Mouse (Mus musculus): Measurements from ENCODE around the gene Cyp2r1.
A peak's percentile ranks its signal among the peaks of the same experiment; 100 is the strongest.
"Not testable (repeated sequence)": the region's sequence is repeated elsewhere in the genome, so short reads cannot be mapped to it uniquely, and the experiment has no call there.

The Cyp2r1 gene

GRCm38 (mm10) chr7:114562531-114563241 lies at the start of gene Cyp2r1:
Gene Cyp2r1 (minus strand): TSS chr7:114562972.
- peak; percentile 81 for DNase-seq

GRCm38 (mm10) chr7:114594391-114594790 lies 31.6 kb upstream of the Cyp2r1 start:
- not testable (repeated sequence) for DNase-seq

GRCm38 (mm10) chr7:114582441-114582840 lies 19.7 kb upstream of the Cyp2r1 start:
- no peak for DNase-seq

DNA sequence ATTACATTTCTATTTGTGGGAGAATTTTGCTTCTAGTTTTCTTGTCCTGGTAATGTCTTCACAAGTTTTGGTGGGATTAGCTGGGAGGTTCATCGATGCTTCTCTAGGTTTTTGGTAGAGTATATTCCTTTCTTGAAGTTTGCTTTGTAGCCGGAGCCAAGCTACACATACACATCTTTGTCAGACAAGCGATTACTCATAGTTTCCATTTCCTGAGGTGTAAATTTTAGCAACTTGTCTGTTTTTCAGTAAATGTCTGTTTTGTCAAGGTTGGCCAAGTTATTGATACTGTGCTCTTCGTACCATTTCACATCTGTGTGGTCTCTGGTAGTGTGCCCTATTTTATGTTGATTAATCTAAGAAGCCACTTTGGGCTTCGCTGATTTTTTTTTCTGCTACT lies 18.4 kb upstream of the Cyp2r1 start:
- DNase-seq, result no peak

GRCm38 (mm10) chr7:114580426-114580825 lies 17.7 kb upstream of the Cyp2r1 start:
- peak; percentile 8 for DNase-seq

DNA sequence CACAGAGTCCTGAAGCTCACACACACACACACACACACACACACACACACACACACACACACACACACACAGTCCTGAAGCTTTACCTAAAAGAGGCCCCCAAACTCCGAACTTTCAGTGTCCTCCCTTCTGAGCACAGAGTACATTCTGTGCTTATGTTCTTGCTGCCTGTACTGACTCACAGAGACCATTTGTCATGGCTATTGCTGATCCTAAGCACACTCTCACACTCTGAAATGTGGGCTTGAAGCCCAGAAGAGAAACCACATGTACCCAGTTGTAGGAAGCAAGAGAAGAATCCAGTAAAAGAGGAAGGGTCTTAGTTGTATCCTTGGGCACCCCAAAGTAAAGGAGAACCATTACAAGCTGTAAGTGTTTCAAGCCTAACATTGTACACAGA lies 14.9 kb upstream of the Cyp2r1 start:
- DNase-seq, result no peak

DNA sequence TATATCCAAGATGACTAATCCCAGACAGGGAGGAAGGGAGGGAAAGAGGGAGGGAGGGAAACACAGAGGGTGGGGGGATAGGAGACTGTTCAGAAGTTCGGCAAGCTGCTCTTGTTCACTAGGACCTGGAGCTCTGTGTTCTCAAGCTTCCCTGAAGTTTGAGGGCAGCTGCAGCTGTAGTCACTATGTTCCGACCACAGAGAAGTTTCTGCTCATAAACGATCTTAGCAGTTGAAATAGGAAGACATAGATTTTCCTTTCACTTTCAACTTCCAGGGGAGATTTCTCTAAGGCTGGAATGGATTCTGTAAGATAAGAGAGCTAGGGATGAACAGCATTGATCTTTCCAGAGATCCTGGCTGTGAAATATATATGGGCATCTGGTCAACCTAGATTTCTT lies 14.2 kb upstream of the Cyp2r1 start:
- DNase-seq, result no peak

DNA sequence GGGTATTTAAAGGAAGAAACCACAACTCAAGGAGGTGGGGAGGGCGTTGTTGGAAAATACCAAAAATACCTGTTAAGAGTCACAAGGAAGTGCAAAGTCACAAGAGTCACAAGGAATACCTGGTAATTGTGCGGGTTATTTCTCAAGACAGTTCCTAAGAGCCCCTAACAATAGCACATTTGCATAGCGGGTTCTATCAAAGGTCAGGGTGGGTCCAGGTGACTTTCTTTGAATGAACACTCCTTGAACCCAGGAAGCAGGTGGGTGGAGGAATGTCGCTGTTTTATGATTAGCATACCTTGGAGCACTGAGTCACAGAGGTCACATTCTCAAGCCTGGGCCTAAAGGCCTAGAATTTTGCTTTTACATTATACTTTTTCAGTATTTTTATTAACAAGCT lies 11.1 kb upstream of the Cyp2r1 start:
- not testable (repeated sequence) for DNase-seq

GRCm38 (mm10) chr7:114536179-114536578 lies 26.6 kb downstream of the Cyp2r1 start:
- no peak for DNase-seq

- no peak for DNase-seq
Observed at GRCm38 (mm10) chr7:114526245-114526644, 36.5 kb downstream of the Cyp2r1 start.

DNA sequence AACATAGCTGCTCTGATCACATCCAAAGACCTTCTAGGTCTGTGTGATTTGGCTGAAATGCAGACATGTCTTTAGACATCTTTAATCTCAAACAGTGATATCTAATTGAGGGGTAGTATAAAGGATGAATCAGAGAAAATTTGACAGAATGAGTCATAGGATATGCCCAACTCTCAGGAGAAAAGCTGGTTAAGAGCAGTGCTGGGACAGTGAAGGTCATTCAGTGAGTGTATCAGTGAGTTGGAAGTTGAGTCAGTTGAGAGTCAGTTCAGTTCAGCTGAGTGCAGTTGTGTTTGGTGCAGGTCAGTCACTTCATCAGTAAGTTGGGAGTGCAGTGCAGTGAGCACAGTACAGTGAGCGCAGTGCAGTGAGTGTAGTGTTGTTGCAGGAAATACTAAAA lies 42.6 kb downstream of the Cyp2r1 start:
- DNase-seq, result no peak

GRCm38 (mm10) chr7:114508879-114509278 lies 53.9 kb downstream of the Cyp2r1 start:
- DNase-seq, result no peak
